Mouse (Mus musculus) ES-E14 (cell line): ENCODE measurements around the gene Dtnb.

Experiments
- CHD2 ChIP-seq: IDR thresholded peaks from 2 replicates; pipeline ENCODE4 v1.6.1; 2014; ENCODE audit warnings: mild to moderate bottlenecking, low read depth, low read length, inconsistent platforms
- HCFC1 ChIP-seq: IDR thresholded peaks from 2 replicates; pipeline ENCODE4 v1.6.1; 2012; ENCODE audit warnings: low read length, inconsistent platforms, borderline replicate concordance; ENCODE audit not compliant: insufficient read depth
- MAFK ChIP-seq: IDR thresholded peaks from 2 replicates; pipeline ENCODE4 v1.6.1; 2014; ENCODE audit warnings: mild to moderate bottlenecking, low read depth, low read length, inconsistent platforms; ENCODE audit not compliant: insufficient read depth

DNA sequence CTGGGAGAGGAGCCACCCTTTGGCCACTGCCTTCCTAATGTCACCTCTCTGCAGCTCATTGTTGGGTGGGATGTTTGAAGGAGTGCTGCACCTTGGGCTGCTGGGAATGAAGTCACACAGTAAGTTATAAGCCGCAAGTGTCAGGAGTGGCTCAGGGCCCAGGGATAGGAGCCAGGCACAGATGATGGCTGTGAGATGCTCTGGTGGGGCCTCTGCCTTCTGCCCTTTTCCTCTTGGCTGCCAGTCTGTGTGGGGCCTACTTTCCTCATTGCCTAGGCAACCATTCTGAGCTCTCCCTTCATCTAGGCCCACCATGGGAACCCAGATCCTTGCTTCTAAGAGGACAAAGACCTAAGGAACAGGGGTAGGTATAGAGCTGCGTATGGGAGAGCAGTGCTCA lies 212.1 kb downstream of the Dtnb start:
- TF ChIP-seq HCFC1 (no peak), CHD2 (no peak), MAFK (no peak)
